Mouse (Mus musculus): ENCODE results near the gene Upb1. TPM values are rescaled to one million over a fixed set of nuclear protein-coding genes. Genes with fewer than 3 reads are reported as not detected.

Gene Upb1
- total RNA-seq, 2 experiments from 2014 or later: 22.7 to 57.8 TPM

GRCm38 (mm10) chr10:75424498-75424901 lies 23.6 kb downstream of the Upb1 start:
- DNase-seq: no peak

DNA sequence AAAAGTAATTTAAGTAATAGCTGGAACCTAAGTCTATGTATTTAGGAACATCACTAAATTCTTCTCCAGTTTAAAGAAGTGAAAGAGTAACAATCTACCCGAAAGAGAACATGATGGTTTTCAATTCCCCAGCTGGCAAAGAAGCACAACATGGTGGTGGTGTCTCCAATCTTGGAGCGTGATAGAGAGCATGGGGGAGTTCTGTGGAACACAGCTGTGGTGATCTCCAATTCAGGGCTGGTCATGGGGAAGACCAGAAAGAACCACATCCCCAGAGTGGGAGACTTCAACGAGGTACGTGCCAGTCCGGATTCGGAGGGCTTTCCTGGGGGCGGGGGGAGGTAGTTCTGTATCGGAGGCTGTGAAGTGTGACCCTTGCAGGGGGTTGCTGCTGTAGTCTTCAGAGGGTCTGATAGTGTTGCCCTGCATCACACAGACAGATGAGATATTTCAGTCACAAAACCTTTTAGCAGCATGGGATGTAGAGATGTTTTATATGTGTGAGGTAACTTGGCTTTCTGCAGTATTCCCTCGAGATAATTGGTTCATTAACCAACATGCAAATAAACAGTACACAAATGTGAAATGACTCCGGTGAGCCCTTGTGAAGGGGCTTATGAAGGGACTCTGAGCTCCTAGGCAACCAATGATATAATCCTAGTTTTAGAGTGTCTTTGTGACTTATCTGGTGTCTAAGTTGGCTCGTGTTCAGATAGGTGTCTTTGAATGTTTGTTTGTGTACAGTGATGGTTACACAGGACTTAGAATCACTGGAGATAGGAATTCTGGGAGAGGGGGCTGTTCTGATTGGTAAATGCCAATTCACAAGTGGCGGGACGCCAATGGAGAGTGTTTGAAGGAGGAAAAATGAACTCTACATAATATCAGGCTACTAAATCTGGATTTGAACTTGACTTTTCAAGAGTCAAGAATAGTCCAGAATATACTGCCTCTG lies 27.4 kb downstream of the Upb1 start:
- no peak for DNase-seq

GRCm38 (mm10) chr10:75429004-75429380 lies 28.1 kb downstream of the Upb1 start:
- DNase-seq: no peak

DNA sequence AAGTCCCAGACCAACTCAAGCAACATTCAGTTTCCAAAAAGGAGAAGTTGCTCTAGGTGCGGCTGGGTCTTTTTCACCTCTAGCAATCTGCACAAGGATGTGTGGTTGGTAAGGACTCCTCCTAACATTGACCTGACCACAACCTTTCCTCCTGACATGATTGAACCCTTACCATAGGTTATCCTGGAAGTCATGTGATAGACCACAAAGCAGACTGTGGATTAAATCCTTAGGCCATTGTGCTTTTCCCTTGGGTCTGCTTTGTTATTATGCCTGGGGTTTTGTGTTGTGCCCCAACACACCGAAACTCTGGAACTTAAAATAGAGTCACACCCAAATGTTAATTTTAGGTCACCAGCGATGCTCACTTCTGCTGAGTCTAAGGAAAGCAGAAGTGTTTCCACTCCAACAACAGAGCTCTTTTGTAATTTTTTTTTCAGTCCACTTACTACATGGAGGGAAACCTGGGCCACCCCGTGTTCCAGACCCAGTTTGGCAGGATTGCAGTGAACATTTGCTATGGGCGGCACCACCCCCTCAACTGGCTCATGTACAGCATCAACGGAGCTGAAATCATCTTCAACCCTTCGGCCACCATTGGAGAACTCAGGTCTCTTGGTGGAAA lies 28.7 kb downstream of the Upb1 start:
- DNase-seq: no peak

GRCm38 (mm10) chr10:75430147-75430537 lies 29.2 kb downstream of the Upb1 start:
- no peak for DNase-seq

GRCm38 (mm10) chr10:75430633-75431032 lies 29.7 kb downstream of the Upb1 start:
- no peak for DNase-seq

DNA sequence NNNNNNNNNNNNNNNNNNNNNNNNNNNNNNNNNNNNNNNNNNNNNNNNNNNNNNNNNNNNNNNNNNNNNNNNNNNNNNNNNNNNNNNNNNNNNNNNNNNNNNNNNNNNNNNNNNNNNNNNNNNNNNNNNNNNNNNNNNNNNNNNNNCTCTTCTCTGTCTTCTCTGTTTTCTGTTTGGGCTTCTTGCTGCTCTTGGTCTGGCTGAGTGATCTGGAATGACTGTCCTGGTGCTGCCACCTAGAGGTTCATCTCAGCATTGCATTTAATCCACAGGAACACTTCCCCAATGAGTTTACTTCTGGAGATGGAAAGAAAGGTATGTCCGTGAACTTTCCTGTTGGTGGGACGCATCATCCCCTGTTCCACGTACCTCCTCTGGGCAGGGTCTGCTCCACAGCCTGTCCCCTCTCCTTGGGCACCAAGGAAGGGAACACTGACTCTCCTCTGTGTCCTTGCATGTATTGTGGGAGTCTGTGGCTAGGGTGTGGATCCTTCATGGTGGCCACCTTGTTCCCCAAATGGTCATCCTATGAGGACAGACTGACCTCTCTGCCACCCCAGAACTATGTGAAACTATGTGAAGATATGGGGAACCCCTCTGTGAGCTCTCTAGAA lies 35.8 kb downstream of the Upb1 start:
- DNase-seq: peak; percentile 87

GRCm38 (mm10) chr10:75437284-75437683 lies 36.4 kb downstream of the Upb1 start:
- DNase-seq: no peak

DNA sequence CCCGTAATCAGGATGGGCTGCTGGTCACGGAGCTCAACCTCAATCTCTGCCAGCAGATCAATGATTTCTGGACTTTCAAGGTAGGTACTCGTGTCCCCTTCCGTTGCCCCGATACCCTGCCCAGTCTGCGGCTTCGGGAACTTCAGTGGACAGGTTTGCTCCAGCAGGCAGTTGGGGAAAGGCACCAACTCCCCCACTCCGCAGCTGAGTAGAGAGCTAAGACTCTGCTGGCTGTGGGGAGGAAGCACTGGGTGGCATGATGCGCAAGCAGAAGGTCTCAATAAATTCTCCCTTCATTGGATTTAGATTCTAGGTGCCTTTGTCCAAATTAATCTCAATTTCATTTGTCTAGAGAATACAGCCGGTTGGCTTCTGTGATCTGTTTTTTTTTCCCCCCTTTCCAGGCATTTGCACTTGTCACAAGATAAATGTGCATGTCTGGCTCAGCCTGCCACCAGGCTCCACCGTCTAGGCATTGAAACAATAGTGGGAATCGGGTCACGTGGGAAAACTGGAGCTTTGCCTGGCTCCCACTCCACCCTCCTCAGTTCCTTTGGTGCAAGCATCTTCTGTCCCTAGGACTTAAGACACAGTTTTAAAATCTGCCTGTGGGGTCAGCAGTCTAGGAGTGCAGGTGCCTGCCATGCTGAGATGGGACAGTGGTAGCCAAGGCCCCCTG lies 37.4 kb downstream of the Upb1 start:
- peak; percentile 63 for DNase-seq

DNA sequence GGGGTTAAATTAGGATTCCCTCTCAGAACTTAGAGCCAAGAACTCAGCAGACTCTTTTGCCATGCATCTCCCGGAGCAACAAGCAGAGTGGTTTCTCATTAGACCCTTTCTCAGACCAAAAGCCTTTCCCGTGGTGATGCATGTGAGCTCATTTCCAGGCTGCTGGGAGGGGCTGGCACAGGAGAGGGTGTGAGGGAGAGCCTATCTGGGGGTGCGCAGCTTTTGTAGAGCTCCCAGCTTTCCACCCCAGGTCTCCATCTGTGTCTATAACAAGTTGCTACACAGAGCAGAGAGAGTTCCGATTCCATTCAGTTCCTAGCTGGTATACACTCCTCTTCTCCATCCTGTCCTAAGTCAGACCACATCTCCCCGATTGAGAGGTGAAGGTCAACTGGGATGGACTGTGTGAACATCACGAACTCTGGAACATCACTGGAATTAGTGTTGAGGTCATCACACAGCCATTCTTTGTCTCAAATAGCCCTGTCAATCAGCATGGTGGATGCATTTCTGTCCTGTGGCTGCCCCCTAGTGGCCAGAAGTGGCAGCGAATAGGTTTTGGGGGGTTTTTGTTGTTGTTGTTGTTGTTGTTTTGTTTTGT lies 38.4 kb downstream of the Upb1 start:
- peak; percentile 49 for DNase-seq

DNA sequence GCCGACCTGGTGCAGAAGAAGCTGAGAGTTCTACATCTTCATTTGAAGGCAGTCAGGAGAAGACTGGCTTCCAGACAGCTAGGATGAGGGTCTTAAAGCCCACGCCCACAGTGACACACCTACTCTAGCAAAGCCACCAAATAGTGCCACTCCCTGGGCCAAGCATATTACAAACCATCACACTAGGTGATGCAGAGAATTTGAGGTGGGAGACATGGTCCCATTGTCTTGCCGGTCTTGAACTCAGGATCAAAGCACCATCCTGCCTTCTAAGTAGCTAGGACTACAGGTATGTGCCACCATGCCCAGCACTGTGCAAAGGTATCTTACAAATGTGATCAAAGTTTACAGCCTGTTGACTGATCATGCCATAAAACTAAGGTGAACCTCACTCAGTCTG lies 39.8 kb downstream of the Upb1 start:
- DNase-seq: no peak

- DNase-seq: no peak
Measured at GRCm38 (mm10) chr10:75441800-75442199, 40.9 kb downstream of the Upb1 start.

GRCm38 (mm10) chr10:75443017-75443416 lies 42.1 kb downstream of the Upb1 start:
- no peak for DNase-seq

- DNase-seq: no peak
Measured at GRCm38 (mm10) chr10:75444111-75444826, 43.4 kb downstream of the Upb1 start.

DNA sequence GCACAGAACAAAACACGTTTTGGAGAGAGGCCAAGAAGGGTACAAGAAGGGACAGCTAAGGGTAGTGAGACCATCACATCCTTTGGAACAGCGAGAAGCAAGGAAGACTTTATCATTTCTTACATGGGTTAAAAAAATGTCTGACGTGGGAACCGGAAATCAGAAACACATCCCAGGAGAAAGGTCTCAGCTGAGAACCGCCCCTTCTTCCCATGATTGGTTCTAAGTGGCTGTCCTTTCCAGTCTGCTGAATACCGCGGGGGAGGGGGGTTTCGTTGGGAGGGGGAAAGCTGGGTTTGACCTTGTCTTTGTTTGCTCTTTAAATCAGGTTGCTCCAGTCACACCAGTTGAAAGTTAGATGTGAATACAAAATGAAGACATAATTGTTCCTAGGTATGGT lies 44.1 kb downstream of the Upb1 start:
- DNase-seq: no peak

DNA sequence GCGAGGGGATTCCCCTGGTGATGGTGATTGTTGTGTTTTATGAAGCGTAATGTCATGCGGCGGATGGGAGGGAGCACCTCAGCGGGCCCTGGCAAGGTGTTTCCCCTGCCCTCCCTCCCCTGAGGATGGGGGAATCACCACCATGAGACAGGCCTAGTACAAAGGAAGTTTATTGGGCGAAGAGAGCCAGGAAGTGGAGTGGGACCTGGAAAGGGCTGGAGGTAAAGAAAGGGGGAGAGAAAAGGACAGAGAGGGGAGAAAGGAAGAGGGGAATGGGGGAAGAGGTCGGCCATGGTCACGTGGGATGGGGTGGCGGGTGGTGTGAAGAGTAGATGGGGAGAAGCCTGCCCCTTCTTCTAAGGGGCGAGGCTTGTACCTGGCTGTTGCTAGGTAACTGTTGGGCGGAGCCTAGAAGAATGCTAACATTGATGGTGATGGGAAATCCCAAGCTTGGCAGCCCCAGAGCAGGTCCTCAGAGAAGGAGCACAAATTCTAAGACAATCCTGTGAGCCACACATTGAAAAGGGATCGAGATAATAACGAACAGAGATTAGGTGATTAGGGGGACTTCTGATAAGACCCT lies 45.7 kb downstream of the Upb1 start:
- no peak for DNase-seq

- DNase-seq: no peak
Measured at GRCm38 (mm10) chr10:75447489-75447888, 46.6 kb downstream of the Upb1 start.

- DNase-seq: peak; percentile 24
Measured at GRCm38 (mm10) chr10:75448806-75449420, 48.0 kb downstream of the Upb1 start.

DNA sequence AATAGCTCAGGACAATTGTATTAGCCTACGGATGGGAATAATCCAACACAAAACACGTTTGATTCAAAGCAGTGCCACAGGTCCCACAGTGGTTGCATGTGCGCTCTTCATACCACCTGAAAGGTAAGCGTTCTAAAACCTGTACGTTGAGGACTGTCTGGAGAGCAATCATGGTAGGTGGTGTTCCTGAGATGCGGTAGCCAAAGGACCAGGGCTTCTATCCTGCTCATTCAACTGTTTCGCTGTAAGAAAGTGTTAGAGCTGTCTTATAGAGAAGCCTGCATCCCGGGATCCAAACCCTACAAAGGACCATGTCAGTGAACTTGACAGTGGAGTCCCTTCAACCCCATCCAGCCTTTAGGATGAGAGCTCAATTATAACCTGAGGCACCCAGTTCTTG lies 49.4 kb downstream of the Upb1 start:
- DNase-seq: no peak

GRCm38 (mm10) chr10:75451036-75451786 lies 50.3 kb downstream of the Upb1 start:
- DNase-seq: peak; percentile 78

Data from adrenal gland, postnatal 10 days (tissue).